ENCODE assay signal across 21 mouse cellular contexts in genomic region chr13:21789925-21790324, GRCm38 (mm10). TPM values are rescaled to one million over a fixed set of nuclear protein-coding genes. Genes with fewer than 3 reads are reported as not detected.
DNase-seq lines count a peak whose midpoint lies in the region; ATAC-seq and TF ChIP-seq lines count a peak whose summit lies in the region.
"Had no signal": no experiment of that assay in that cellular context is flagged by ENCODE, and none has a peak within 500 bp of the region (broad histone marks: within the 10 kb centered on the region; RNA-seq: fewer than 3 reads in every experiment).

No protein-coding gene starts in this region.

- H3K4me1 ChIP-seq in heart, embryonic 10.5 days, result peaks cover 18% of the 10 kb centered on the region
- H3K4me1 ChIP-seq in lung, postnatal 0 days (ENCODE audit: insufficient read depth, low read depth, low read length), result no peaks in the 10 kb centered on the region
- H3K4me1 ChIP-seq in liver, embryonic 14.5 days (replicated peaks; ENCODE audit: control insufficient read depth in 2 of 2, insufficient read depth in 2 of 2, low read length in 1 of 2), result peaks cover 19% of the 10 kb centered on the region in 2 experiments

- no peak for ATAC-seq in lung, postnatal 0 days
- no peak for ATAC-seq in liver, embryonic 14.5 days (ENCODE audit: insufficient read depth)
- ATAC-seq: intestine, embryonic 16.5 days had no signal

- no peaks in the 10 kb centered on the region for H3K27me3 ChIP-seq in heart, embryonic 10.5 days (ENCODE audit: insufficient read depth, poor library complexity, severe bottlenecking)
- no peaks in the 10 kb centered on the region for H3K27me3 ChIP-seq in lung, postnatal 0 days (replicated peaks; ENCODE audit: insufficient read depth, low read length)
- no peaks in the 10 kb centered on the region for H3K27me3 ChIP-seq in liver, embryonic 14.5 days (ENCODE audit: control insufficient read depth, insufficient read depth, low read length)
- H3K27me3 ChIP-seq: embryonic facial prominence, embryonic 12.5 days; midbrain, embryonic 12.5 days had no signal

- no peaks in the 10 kb centered on the region for H3K9me3 ChIP-seq in heart, embryonic 10.5 days
- no peaks in the 10 kb centered on the region for H3K9me3 ChIP-seq in lung, postnatal 0 days (ENCODE audit: low read length)
- no peaks in the 10 kb centered on the region for H3K9me3 ChIP-seq in liver, embryonic 14.5 days (ENCODE audit: control insufficient read depth, low read length)
- H3K9me3 ChIP-seq: embryonic facial prominence, embryonic 12.5 days; hindbrain, embryonic 13.5 days; midbrain, embryonic 12.5 days had no signal

- intact Hi-C loops in heart, postnatal 10 days (cut with DNase I), result no loop called here

- 53% methylated on average over 6 of the region's 6 CpGs for WGBS in heart, embryonic 10.5 days
- WGBS in lung, postnatal 0 days, result 45% methylated on average over 6 of the region's 6 CpGs
- 29% methylated on average over 6 of the region's 6 CpGs for WGBS in liver, embryonic 14.5 days (ENCODE audit: insufficient replicate concordance)

- peak overlapping the region; percentile 42; the same call in 1 of the 2 replicates for H3K27ac ChIP-seq in heart, embryonic 10.5 days
- H3K27ac ChIP-seq in lung, postnatal 0 days (ENCODE audit: low read length), result no peak overlapping the region
- H3K27ac ChIP-seq in liver, embryonic 14.5 days, result peak overlapping the region; percentile 84
- H3K27ac ChIP-seq: hindbrain, embryonic 13.5 days had no signal

- H3K9ac ChIP-seq in lung, postnatal 0 days (replicated peaks; ENCODE audit: low read depth), result no peak overlapping the region
- H3K9ac ChIP-seq in liver, embryonic 14.5 days (replicated peaks), result no peak overlapping the region

- peak; percentile 33 for DNase-seq in heart, embryonic 10.5 days (ENCODE audit: low spot score)
- no peak for DNase-seq in heart, postnatal 10 days
- peak; percentile 3 for DNase-seq in lung, postnatal 0 days (ENCODE audit: low spot score)
- no peak for DNase-seq in lung, adult 18-20 months
- DNase-seq in ZHBTc4 (ENCODE audit: low read depth, low spot score), result peak; percentile 25
- no peak for DNase-seq in liver, embryonic 14.5 days (ENCODE audit: low read depth in 3 of 3, low spot score in 3 of 3)
- no peak for DNase-seq in urinary bladder, postnatal 4 days (ENCODE audit: low spot score in 2 of 2)
- DNase-seq: cerebellum, adult 9-11 months; gastrocnemius, postnatal 25 days; heart, postnatal 14 days; kidney, postnatal 10 days; layer of hippocampus, adult 9-11 months; lung, postnatal 4 days; retina, postnatal 1 day; right cerebral cortex, postnatal 4 days had no signal

- TF ChIP-seq EP300 in lung, postnatal 0 days (IDR thresholded peaks at IDR 0.05), result no peak
- no peak for TF ChIP-seq EP300 in liver, embryonic 14.5 days (IDR thresholded peaks at IDR 0.05; ENCODE audit: low read depth)

- H3K36me3 ChIP-seq in heart, embryonic 10.5 days, result no peaks in the 10 kb centered on the region
- H3K36me3 ChIP-seq in lung, postnatal 0 days (ENCODE audit: insufficient read depth, low read length), result no peaks in the 10 kb centered on the region
- H3K36me3 ChIP-seq in liver, embryonic 14.5 days (replicated peaks; ENCODE audit: control insufficient read depth, insufficient read depth, low read depth), result no peaks in the 10 kb centered on the region
- H3K36me3 ChIP-seq: embryonic facial prominence, embryonic 12.5 days; hindbrain, embryonic 13.5 days; midbrain, embryonic 12.5 days had no signal

- H3K4me3 ChIP-seq in heart, embryonic 10.5 days, result no peak overlapping the region
- H3K4me3 ChIP-seq in lung, postnatal 0 days (ENCODE audit: low read depth, low read length), result no peak overlapping the region
- H3K4me3 ChIP-seq in liver, embryonic 14.5 days (ENCODE audit: insufficient read depth in 1 of 2, low read depth in 2 of 2, low read length in 2 of 2), result no peak overlapping the region
- H3K4me3 ChIP-seq: myocyte had no signal

- H3K4me2 ChIP-seq in lung, postnatal 0 days (replicated peaks; ENCODE audit: low read depth, low read length), result no peak overlapping the region
- no peak overlapping the region for H3K4me2 ChIP-seq in liver, embryonic 14.5 days (ENCODE audit: low read depth)

- TF ChIP-seq CTCF in lung, postnatal 0 days (IDR thresholded peaks at IDR 0.05), result no peak
- TF ChIP-seq CTCF in liver, embryonic 14.5 days (IDR thresholded peaks at IDR 0.05; ENCODE audit: low read depth), result no peak

RNA-seq across cellular contexts. Expression of gene Hist1h2bp, which starts 2.7 kb away (rescaled TPM):
- polyA plus RNA-seq in heart, embryonic 10.5 days (2016; fragmentation: Nextera tagmentation; extraction: Ambion mirVana), result 1.00 and 1.6 TPM in 2 replicates
- 10 to 100 TPM; 80.8 to 84.7 TPM for total RNA-seq in heart, postnatal 10 days (2021)
- polyA plus RNA-seq in lung, postnatal 0 days (2015; fragmentation: Nextera tagmentation; extraction: Ambion mirVana), result 0.61 and 0.95 TPM in 2 replicates
- 2.6 and 4.2 TPM in 2 replicates for polyA plus RNA-seq in liver, embryonic 14.5 days (2012; rRNA removed)
- 3.0 and 4.1 TPM in 2 replicates for polyA plus RNA-seq in liver, embryonic 14.5 days (2014; fragmentation: Nextera tagmentation; extraction: Ambion mirVana)
- polyA plus RNA-seq: urinary bladder, adult 2 months had no signal

RNA-seq across cellular contexts. Expression of gene Hist1h2an, which starts 2.9 kb away (rescaled TPM):
- polyA plus RNA-seq in heart, embryonic 10.5 days (2016; fragmentation: Nextera tagmentation; extraction: Ambion mirVana), result 4.6 and 7.6 TPM in 2 replicates
- 10 to 100 TPM; 37.7 to 43.5 TPM for total RNA-seq in heart, postnatal 10 days (2021)
- 1.3 TPM in 1 of 2 replicates, not detected in the other for polyA plus RNA-seq in lung, postnatal 0 days (2015; fragmentation: Nextera tagmentation; extraction: Ambion mirVana)
- 10.9 and 22.9 TPM in 2 replicates for polyA plus RNA-seq in liver, embryonic 14.5 days (2012; rRNA removed)
- 12.7 and 14.7 TPM in 2 replicates for polyA plus RNA-seq in liver, embryonic 14.5 days (2014; fragmentation: Nextera tagmentation; extraction: Ambion mirVana)
- polyA plus RNA-seq: urinary bladder, adult 2 months had no signal

RNA-seq across cellular contexts. Expression of gene Hist1h3i, which starts 6.8 kb away (rescaled TPM):
- polyA plus RNA-seq in heart, embryonic 10.5 days (2016; fragmentation: Nextera tagmentation; extraction: Ambion mirVana), result 51.2 and 119 TPM in 2 replicates
- 100 to 1,000 TPM; 213 to 223 TPM for total RNA-seq in heart, postnatal 10 days (2021)
- polyA plus RNA-seq in lung, postnatal 0 days (2015; fragmentation: Nextera tagmentation; extraction: Ambion mirVana), result 14.5 and 16.9 TPM in 2 replicates
- polyA plus RNA-seq in liver, embryonic 14.5 days (2012; rRNA removed), result 37.6 and 93.8 TPM in 2 replicates
- 299 and 331 TPM in 2 replicates for polyA plus RNA-seq in liver, embryonic 14.5 days (2014; fragmentation: Nextera tagmentation; extraction: Ambion mirVana)

RNA-seq across cellular contexts. Expression of gene Hist1h1b, which starts 9.5 kb away (rescaled TPM):
- 12.2 and 12.8 TPM in 2 replicates for polyA plus RNA-seq in heart, embryonic 10.5 days (2016; fragmentation: Nextera tagmentation; extraction: Ambion mirVana)
- 100 to 1,000 TPM; 112 to 150 TPM for total RNA-seq in heart, postnatal 10 days (2021)
- 1.4 and 2.4 TPM in 2 replicates for polyA plus RNA-seq in lung, postnatal 0 days (2015; fragmentation: Nextera tagmentation; extraction: Ambion mirVana)
- 8.2 and 9.4 TPM in 2 replicates for polyA plus RNA-seq in liver, embryonic 14.5 days (2012; rRNA removed)
- 19.7 and 20.6 TPM in 2 replicates for polyA plus RNA-seq in liver, embryonic 14.5 days (2014; fragmentation: Nextera tagmentation; extraction: Ambion mirVana)

RNA-seq across cellular contexts. Expression of gene Hist1h2bq, which starts 20.1 kb away (rescaled TPM):
- 9.9 and 15.1 TPM in 2 replicates for polyA plus RNA-seq in heart, embryonic 10.5 days (2016; fragmentation: Nextera tagmentation; extraction: Ambion mirVana)
- 100 to 1,000 TPM; 177 to 197 TPM for total RNA-seq in heart, postnatal 10 days (2021)
- polyA plus RNA-seq in lung, postnatal 0 days (2015; fragmentation: Nextera tagmentation; extraction: Ambion mirVana), result 3.0 and 4.5 TPM in 2 replicates
- polyA plus RNA-seq in liver, embryonic 14.5 days (2012; rRNA removed), result 13.1 and 13.4 TPM in 2 replicates
- polyA plus RNA-seq in liver, embryonic 14.5 days (2014; fragmentation: Nextera tagmentation; extraction: Ambion mirVana), result 16.9 and 21.6 TPM in 2 replicates

Comparison
In these comparisons a context has a peak if more than half of its experiments do, and no peak if none do; other contexts are left out.
1. DNase-seq: peak in heart, embryonic 10.5 days (single experiment), lung, postnatal 0 days (single experiment) and ZHBTc4 (single experiment); none in heart, postnatal 10 days (0 of 2), lung, adult 18-20 months (0 of 2), liver, embryonic 14.5 days (0 of 3) and urinary bladder, postnatal 4 days (0 of 2).